Mouse (Mus musculus) stomach, embryonic 14.5 days (tissue): ENCODE measurements around the gene Pde4d. TPM values are rescaled to one million over a fixed set of nuclear protein-coding genes. Genes with fewer than 3 reads are reported as not detected.

ENCODE experiments used
- ATAC-seq: fragments of 200-750 bp; cut with Nextera tagmentation; 2 replicates; pipeline ENCODE4 v1.8.0; 2017; ENCODE audit warnings: low read depth, moderate TSS enrichment; ENCODE audit not compliant: insufficient number of reproducible peaks, insufficient read depth, low FRiP score
- H3K27ac ChIP-seq: fragments of 300-500 bp; sonication (generic); 2 replicates; pipeline ENCODE4 v1.5.1; 2014; ENCODE audit warnings: mild to moderate bottlenecking, low read length, moderate library complexity, mixed read lengths
- H3K27me3 ChIP-seq: fragments of 300-500 bp; sonication (generic); 2 replicates; pipeline ENCODE4 v1.6.1; 2014; ENCODE audit warnings: low read length, control low read depth, mixed read lengths; ENCODE audit not compliant: control insufficient read depth, insufficient read depth
- H3K36me3 ChIP-seq: fragments of 300-500 bp; sonication (generic); 2 replicates; pipeline ENCODE4 v1.6.1; 2014; ENCODE audit warnings: mild to moderate bottlenecking, control low read depth, low read length, moderate library complexity, mixed read lengths; ENCODE audit not compliant: control insufficient read depth, insufficient read depth
- H3K4me1 ChIP-seq: fragments of 300-500 bp; sonication (generic); 2 replicates; pipeline ENCODE4 v1.6.1; 2014; ENCODE audit warnings: low read length, control low read depth, mixed read lengths; ENCODE audit not compliant: control insufficient read depth, insufficient read depth
- H3K4me2 ChIP-seq: fragments of 300-500 bp; sonication (generic); replicated peaks from 2 replicates; pipeline ENCODE4 v1.6.1; 2014; ENCODE audit warnings: low read depth, low read length, control low read depth
- H3K4me3 ChIP-seq: fragments of 300-500 bp; sonication (generic); 2 replicates; pipeline ENCODE4 v1.5.1; 2014; ENCODE audit warnings: low read depth, low read length, control low read depth
- H3K9ac ChIP-seq: fragments of 300-500 bp; sonication (generic); replicated peaks from 2 replicates; pipeline ENCODE4 v1.6.1; 2014; ENCODE audit warnings: low read depth, mild to moderate bottlenecking, control low read depth, low read length, moderate library complexity, mixed read lengths
- H3K9me3 ChIP-seq: fragments of 300-500 bp; sonication (generic); 2 replicates; pipeline ENCODE4 v1.6.1; 2016; ENCODE audit warnings: low read depth, low read length, control low read depth; ENCODE audit not compliant: control insufficient read depth
- WGBS: fragments of 180-500 bp; shearing (Covaris S2); extraction: QIAGEN DNeasy Blood & Tissue Kit; methylation state at CpG from one replicate; pipeline ENCODE4 v1.1.7; 2014; 5-methylcytosine and 5-hydroxymethylcytosine counted together
- polyA plus RNA-seq: library from polyadenylated mRNA; unstranded; fragments of >200 nt; fragmentation: Nextera tagmentation; extraction: Ambion mirVana; gene quantifications from 2 replicates; pipeline ENCODE4 v1.2.1, GENCODE M21; 2014

The Pde4d gene
- polyA plus RNA-seq, 1 experiment from 2014 or later = 29.3 TPM

GRCm38 (mm10) chr13:109759201-109759600, 1309.5 kb downstream of the Pde4d start:
- 42% methylated on average over 5 of the region's 5 CpGs for WGBS
- Histone ChIP-seq H3K4me3 (no peak overlapping the region), H3K9ac (no peak overlapping the region), H3K36me3 (no peaks in the 10 kb centered on the region), H3K4me1 (no peaks in the 10 kb centered on the region), H3K27me3 (no peaks in the 10 kb centered on the region), H3K4me2 (no peak overlapping the region), H3K27ac (no peak overlapping the region), H3K9me3 (no peaks in the 10 kb centered on the region)
- no peak for ATAC-seq

DNA sequence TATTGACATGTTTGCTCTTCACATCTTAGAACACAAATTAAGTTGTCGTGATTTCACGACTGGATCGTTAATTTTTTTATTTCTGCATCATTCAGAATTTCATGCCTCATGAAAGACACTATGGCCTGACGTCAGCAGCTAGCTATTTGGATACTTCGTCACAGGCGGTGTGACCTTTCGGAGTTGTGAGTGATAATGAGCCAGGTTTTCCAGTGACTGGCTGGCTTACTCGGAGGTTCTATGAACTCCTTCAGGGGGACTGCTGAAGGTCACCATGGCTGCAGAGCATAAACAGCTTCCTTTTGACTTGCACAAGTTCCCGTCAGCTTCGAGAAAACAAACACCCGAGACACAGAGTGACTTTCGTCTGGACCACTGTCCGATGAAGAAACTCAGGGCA, 1311.3 kb downstream of the Pde4d start:
- Histone ChIP-seq H3K4me1 (no peaks in the 10 kb centered on the region), H3K4me3 (no peak overlapping the region), H3K27me3 (no peaks in the 10 kb centered on the region), H3K36me3 (no peaks in the 10 kb centered on the region), H3K9ac (no peak overlapping the region), H3K4me2 (no peak overlapping the region), H3K27ac (no peak overlapping the region), H3K9me3 (no peaks in the 10 kb centered on the region)
- WGBS = 78% methylated on average over 13 of the region's 13 CpGs
- no peak for ATAC-seq

DNA sequence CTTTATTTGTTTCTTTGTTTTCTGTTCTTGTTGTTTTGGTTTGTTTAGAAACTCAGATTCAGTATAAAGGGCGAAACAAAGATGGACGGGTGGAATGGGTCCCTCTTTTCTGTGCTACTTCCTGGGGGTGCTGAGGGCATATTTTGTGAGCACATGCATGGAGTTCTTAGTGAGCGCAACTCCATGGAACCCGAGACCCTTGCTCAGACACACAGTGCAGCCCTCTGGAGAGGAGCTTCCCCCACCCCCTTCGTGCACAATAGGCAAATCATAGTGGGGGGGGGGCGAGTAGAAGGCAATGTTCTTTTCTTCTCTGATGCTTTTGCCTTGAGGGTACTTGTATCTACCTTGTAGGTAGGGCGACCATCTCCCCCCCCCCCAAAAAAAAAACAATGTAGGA, 1325.0 kb downstream of the Pde4d start:
- H3K4me1 ChIP-seq = 0 out of 2 replicates have a peak, but pooled peaks cover 3% of the 10 kb centered on the region
- H3K27ac ChIP-seq = no peak overlapping the region
- H3K27me3 ChIP-seq = no peaks in the 10 kb centered on the region
- no peaks in the 10 kb centered on the region for H3K9me3 ChIP-seq
- 74% methylated on average over 7 of the region's 7 CpGs for WGBS
- H3K4me3 ChIP-seq = no peak overlapping the region
- H3K4me2 ChIP-seq = no peak overlapping the region
- no peak for ATAC-seq
- H3K9ac ChIP-seq = no peak overlapping the region
- no peaks in the 10 kb centered on the region for H3K36me3 ChIP-seq

GRCm38 (mm10) chr13:109775197-109775596, 1325.4 kb downstream of the Pde4d start:
- H3K4me2 ChIP-seq = no peak overlapping the region
- ATAC-seq = no peak
- 0 out of 2 replicates have a peak, but pooled peaks cover 3% of the 10 kb centered on the region for H3K4me1 ChIP-seq
- H3K27ac ChIP-seq = no peak overlapping the region
- no peak overlapping the region for H3K4me3 ChIP-seq
- no peak overlapping the region for H3K9ac ChIP-seq
- 47% methylated on average over 5 of the region's 5 CpGs for WGBS
- no peaks in the 10 kb centered on the region for H3K36me3 ChIP-seq
- H3K9me3 ChIP-seq = no peaks in the 10 kb centered on the region
- H3K27me3 ChIP-seq = no peaks in the 10 kb centered on the region

- no peaks in the 10 kb centered on the region for H3K9me3 ChIP-seq
- no peaks in the 10 kb centered on the region for H3K27me3 ChIP-seq
- H3K4me3 ChIP-seq = no peak overlapping the region
- H3K27ac ChIP-seq = no peak overlapping the region
- H3K4me1 ChIP-seq = 0 out of 2 replicates have a peak, but pooled peaks cover 3% of the 10 kb centered on the region
- ATAC-seq = peak; percentile 90; the same call in 1 of the 2 replicates
- 4% methylated on average over 11 of the region's 11 CpGs for WGBS
- peak overlapping the region; percentile 34; the same call in 1 of the 2 replicates for H3K4me2 ChIP-seq
- no peak overlapping the region for H3K9ac ChIP-seq
- no peaks in the 10 kb centered on the region for H3K36me3 ChIP-seq
These were observed 1326.4 kb downstream of the Pde4d start for GRCm38 (mm10) chr13:109776116-109776515.

DNA sequence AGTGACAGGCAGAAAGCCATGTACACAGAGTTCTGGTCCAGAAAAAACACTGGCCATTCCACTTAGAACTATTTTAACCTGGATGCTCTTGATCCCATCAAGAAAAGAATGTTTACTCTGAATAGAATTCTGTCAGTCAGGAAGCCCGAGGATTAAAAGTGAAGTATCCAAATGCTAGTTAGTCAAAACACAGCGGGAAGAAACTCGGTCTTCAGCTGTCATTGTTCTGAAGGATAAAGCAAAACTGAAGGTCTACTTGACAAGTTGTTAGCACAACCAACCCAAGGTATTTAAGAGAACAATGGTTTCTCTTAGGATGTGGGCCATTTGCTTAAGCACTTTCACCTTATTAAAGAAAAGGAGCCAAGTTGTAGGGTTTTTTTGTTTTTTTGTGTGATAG, 1327.2 kb downstream of the Pde4d start:
- no peak overlapping the region for H3K9ac ChIP-seq
- no peaks in the 10 kb centered on the region for H3K9me3 ChIP-seq
- no peak overlapping the region for H3K27ac ChIP-seq
- no peak overlapping the region for H3K4me2 ChIP-seq
- no peak for ATAC-seq
- H3K36me3 ChIP-seq = no peaks in the 10 kb centered on the region
- H3K4me1 ChIP-seq = 0 out of 2 replicates have a peak, but pooled peaks cover 3% of the 10 kb centered on the region
- no peaks in the 10 kb centered on the region for H3K27me3 ChIP-seq
- H3K4me3 ChIP-seq = no peak overlapping the region
- 31% methylated on average over 3 of the region's 3 CpGs for WGBS

- no peak overlapping the region for H3K4me3 ChIP-seq
- H3K4me2 ChIP-seq = no peak overlapping the region
- no peak for ATAC-seq
- WGBS = 88% methylated on average over 5 of the region's 5 CpGs
- H3K4me1 ChIP-seq = 0 out of 2 replicates have a peak, but pooled peaks cover 3% of the 10 kb centered on the region
- H3K9ac ChIP-seq = no peak overlapping the region
- H3K36me3 ChIP-seq = no peaks in the 10 kb centered on the region
- no peaks in the 10 kb centered on the region for H3K27me3 ChIP-seq
- H3K27ac ChIP-seq = no peak overlapping the region
- no peaks in the 10 kb centered on the region for H3K9me3 ChIP-seq
These were observed 1327.7 kb downstream of the Pde4d start for GRCm38 (mm10) chr13:109777441-109777840.

DNA sequence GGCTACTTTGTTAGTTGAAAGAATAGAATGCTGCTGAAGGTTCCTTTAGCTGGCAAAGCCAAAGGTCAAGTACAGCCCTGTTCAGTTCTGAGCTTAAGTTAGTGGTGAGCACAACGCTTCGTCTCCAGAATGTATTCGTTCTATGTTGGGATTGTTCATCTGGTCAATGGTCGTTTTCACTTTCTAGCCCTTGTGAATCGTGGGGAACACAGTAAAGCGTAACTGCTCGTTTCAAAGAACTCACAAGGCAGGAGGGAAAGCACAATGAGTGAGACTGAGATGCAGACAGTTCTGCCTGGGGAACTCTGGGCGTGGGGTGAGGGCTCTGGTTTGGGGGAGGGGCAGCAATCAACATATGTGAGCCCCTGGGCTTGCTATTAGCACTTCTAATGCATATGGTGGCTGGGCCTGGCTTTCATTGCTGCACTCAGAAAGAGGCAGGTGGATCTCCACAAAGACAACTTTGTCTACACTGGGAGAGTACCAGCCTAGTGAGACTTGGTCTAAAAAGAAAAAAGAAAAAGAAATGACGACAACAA, 1328.6 kb downstream of the Pde4d start:
- no peak overlapping the region for H3K4me2 ChIP-seq
- H3K4me3 ChIP-seq = no peak overlapping the region
- H3K36me3 ChIP-seq = no peaks in the 10 kb centered on the region
- no peak for ATAC-seq
- no peak overlapping the region for H3K9ac ChIP-seq
- H3K4me1 ChIP-seq = 0 out of 2 replicates have a peak, but pooled peaks cover 3% of the 10 kb centered on the region
- 62% methylated on average over 9 of the region's 9 CpGs for WGBS
- no peak overlapping the region for H3K27ac ChIP-seq
- H3K27me3 ChIP-seq = no peaks in the 10 kb centered on the region
- H3K9me3 ChIP-seq = no peaks in the 10 kb centered on the region

GRCm38 (mm10) chr13:109781466-109781865, 1331.7 kb downstream of the Pde4d start:
- WGBS = 79% methylated on average over 1 of the region's 1 CpGs

More at GRCm38 (mm10) chr13:109781466-109781865, 1331.7 kb downstream of the Pde4d start:
- no peaks in the 10 kb centered on the region for H3K9me3 ChIP-seq
- H3K36me3 ChIP-seq = no peaks in the 10 kb centered on the region
- no peak overlapping the region for H3K27ac ChIP-seq
- H3K27me3 ChIP-seq = no peaks in the 10 kb centered on the region
- no peak for ATAC-seq
- no peak overlapping the region for H3K4me2 ChIP-seq
- H3K4me1 ChIP-seq = no peaks in the 10 kb centered on the region
- H3K4me3 ChIP-seq = no peak overlapping the region
- no peak overlapping the region for H3K9ac ChIP-seq
